Mouse (Mus musculus): ENCODE measurements around the gene 1110051M20Rik. TPM values are rescaled to one million over a fixed set of nuclear protein-coding genes. Genes with fewer than 3 reads are reported as not detected.

Gene 1110051M20Rik
- polyA plus RNA-seq, 1 experiment from 2014 or later, result 46.3 TPM

- H3K36me3 ChIP-seq (ENCODE audit: control insufficient read depth, insufficient read depth, low read length), result no peaks in the 10 kb centered on the region
- no peak overlapping the region for H3K4me3 ChIP-seq (ENCODE audit: control insufficient read depth in 1 of 2, insufficient read depth in 1 of 2, low read depth in 1 of 2, low read length in 2 of 2)
- H3K9me3 ChIP-seq (ENCODE audit: control insufficient read depth, low read length), result peaks cover 7% of the 10 kb centered on the region; the same call in 1 of the 2 replicates
- no peak overlapping the region for H3K4me2 ChIP-seq (ENCODE audit: low read length)
- H3K27me3 ChIP-seq (ENCODE audit: control insufficient read depth, insufficient read depth, low read length), result no peaks in the 10 kb centered on the region
- no peak overlapping the region for H3K27ac ChIP-seq (replicated peaks in 1 of 2; ENCODE audit: control insufficient read depth in 1 of 2, insufficient read depth in 1 of 2, low read depth in 2 of 2, low read length in 2 of 2)
- no peak for ATAC-seq (ENCODE audit: insufficient number of reproducible peaks, insufficient read depth, low FRiP score, low read depth)
- H3K9ac ChIP-seq (ENCODE audit: low read length), result no peak overlapping the region
- no peaks in the 10 kb centered on the region for H3K4me1 ChIP-seq (ENCODE audit: control insufficient read depth in 2 of 2, insufficient read depth in 2 of 2, low read length in 2 of 2)
- 79% methylated on average over 2 of the region's 2 CpGs for WGBS
These were observed 74.2 kb downstream of the 1110051M20Rik start for GRCm38 (mm10) chr2:91370314-91370713.

GRCm38 (mm10) chr2:91363272-91363671 lies 81.2 kb downstream of the 1110051M20Rik start:
- H3K27me3 ChIP-seq (ENCODE audit: control insufficient read depth, insufficient read depth, low read length), result no peaks in the 10 kb centered on the region
- H3K4me2 ChIP-seq (ENCODE audit: low read length), result no peak overlapping the region
- no peak overlapping the region for H3K9ac ChIP-seq (ENCODE audit: low read length)
- WGBS, result 95% methylated on average over 2 of the region's 2 CpGs
- peaks cover 5 to 8% of the 10 kb centered on the region in 2 experiments; a peak in 3 of 4 replicates for H3K4me1 ChIP-seq (ENCODE audit: control insufficient read depth in 2 of 2, insufficient read depth in 2 of 2, low read length in 2 of 2)
- H3K27ac ChIP-seq (replicated peaks in 1 of 2; ENCODE audit: control insufficient read depth in 1 of 2, insufficient read depth in 1 of 2, low read depth in 2 of 2, low read length in 2 of 2), result no peak overlapping the region
- H3K4me3 ChIP-seq (ENCODE audit: control insufficient read depth in 1 of 2, insufficient read depth in 1 of 2, low read depth in 1 of 2, low read length in 2 of 2), result no peak overlapping the region
- no peak for ATAC-seq (ENCODE audit: insufficient number of reproducible peaks, insufficient read depth, low FRiP score, low read depth)
- H3K9me3 ChIP-seq (ENCODE audit: control insufficient read depth, low read length), result peaks cover 7% of the 10 kb centered on the region; the same call in 1 of the 2 replicates
- no peaks in the 10 kb centered on the region for H3K36me3 ChIP-seq (ENCODE audit: control insufficient read depth, insufficient read depth, low read length)

GRCm38 (mm10) chr2:91361068-91361528 lies 83.4 kb downstream of the 1110051M20Rik start:
- peaks cover 5 to 8% of the 10 kb centered on the region in 2 experiments; a peak in 3 of 4 replicates for H3K4me1 ChIP-seq (ENCODE audit: control insufficient read depth in 2 of 2, insufficient read depth in 2 of 2, low read length in 2 of 2)
- 0 out of 2 replicates have a peak overlapping the region, but pooled peaks have one; percentile 16 for H3K9ac ChIP-seq (ENCODE audit: low read length)
- no peak overlapping the region for H3K27ac ChIP-seq (replicated peaks in 1 of 2; ENCODE audit: control insufficient read depth in 1 of 2, insufficient read depth in 1 of 2, low read depth in 2 of 2, low read length in 2 of 2)
- no peaks in the 10 kb centered on the region for H3K27me3 ChIP-seq (ENCODE audit: control insufficient read depth, insufficient read depth, low read length)
- ATAC-seq (ENCODE audit: insufficient number of reproducible peaks, insufficient read depth, low FRiP score, low read depth), result no peak
- 0 out of 2 replicates have a peak overlapping the region, but pooled peaks have one; percentile 11 for H3K4me2 ChIP-seq (ENCODE audit: low read length)
- 17% methylated on average over 4 of the region's 4 CpGs for WGBS
- H3K9me3 ChIP-seq (ENCODE audit: control insufficient read depth, low read length), result no peaks in the 10 kb centered on the region
- no peak overlapping the region for H3K4me3 ChIP-seq (ENCODE audit: control insufficient read depth in 1 of 2, insufficient read depth in 1 of 2, low read depth in 1 of 2, low read length in 2 of 2)
- no peaks in the 10 kb centered on the region for H3K36me3 ChIP-seq (ENCODE audit: control insufficient read depth, insufficient read depth, low read length)

- Histone ChIP-seq H3K4me2 (ENCODE audit: low read length) (no peak overlapping the region), H3K36me3 (ENCODE audit: control insufficient read depth, insufficient read depth, low read length) (no peaks in the 10 kb centered on the region), H3K4me1 (ENCODE audit: control insufficient read depth in 2 of 2, insufficient read depth in 2 of 2, low read length in 2 of 2) (peaks cover 2 to 3% of the 10 kb centered on the region in 2 experiments; a peak in 3 of 4 replicates), H3K9ac (ENCODE audit: low read length) (no peak overlapping the region), H3K4me3 (ENCODE audit: control insufficient read depth in 1 of 2, insufficient read depth in 1 of 2, low read depth in 1 of 2, low read length in 2 of 2) (no peak overlapping the region), H3K27me3 (ENCODE audit: control insufficient read depth, insufficient read depth, low read length) (no peaks in the 10 kb centered on the region), H3K27ac (replicated peaks in 1 of 2; ENCODE audit: control insufficient read depth in 1 of 2, insufficient read depth in 1 of 2, low read depth in 2 of 2, low read length in 2 of 2) (no peak overlapping the region), H3K9me3 (ENCODE audit: control insufficient read depth, low read length) (no peaks in the 10 kb centered on the region)
- ATAC-seq (ENCODE audit: insufficient number of reproducible peaks, insufficient read depth, low FRiP score, low read depth), result no peak
- WGBS, result 77% methylated on average over 3 of the region's 3 CpGs
These were observed 88.7 kb downstream of the 1110051M20Rik start for GRCm38 (mm10) chr2:91355767-91356166.

GRCm38 (mm10) chr2:91354727-91355403 lies 89.6 kb downstream of the 1110051M20Rik start:
- H3K27ac ChIP-seq (replicated peaks in 1 of 2; ENCODE audit: control insufficient read depth in 1 of 2, insufficient read depth in 1 of 2, low read depth in 2 of 2, low read length in 2 of 2), result no peak overlapping the region
- no peak overlapping the region for H3K9ac ChIP-seq (ENCODE audit: low read length)
- no peaks in the 10 kb centered on the region for H3K27me3 ChIP-seq (ENCODE audit: control insufficient read depth, insufficient read depth, low read length)
- 49% methylated on average over 6 of the region's 6 CpGs for WGBS
- H3K4me1 ChIP-seq (ENCODE audit: control insufficient read depth in 2 of 2, insufficient read depth in 2 of 2, low read length in 2 of 2), result peaks cover 0 to 2% of the 10 kb centered on the region in 2 experiments; a peak in 1 of 4 replicates
- H3K4me2 ChIP-seq (ENCODE audit: low read length), result no peak overlapping the region
- ATAC-seq (ENCODE audit: insufficient number of reproducible peaks, insufficient read depth, low FRiP score, low read depth), result no peak
- no peaks in the 10 kb centered on the region for H3K36me3 ChIP-seq (ENCODE audit: control insufficient read depth, insufficient read depth, low read length)
- H3K4me3 ChIP-seq (ENCODE audit: control insufficient read depth in 1 of 2, insufficient read depth in 1 of 2, low read depth in 1 of 2, low read length in 2 of 2), result no peak overlapping the region
- H3K9me3 ChIP-seq (ENCODE audit: control insufficient read depth, low read length), result no peaks in the 10 kb centered on the region

GRCm38 (mm10) chr2:91353854-91354253 lies 90.7 kb downstream of the 1110051M20Rik start:
- peaks cover 0 to 2% of the 10 kb centered on the region in 2 experiments; a peak in 1 of 4 replicates for H3K4me1 ChIP-seq (ENCODE audit: control insufficient read depth in 2 of 2, insufficient read depth in 2 of 2, low read length in 2 of 2)
- no peaks in the 10 kb centered on the region for H3K27me3 ChIP-seq (ENCODE audit: control insufficient read depth, insufficient read depth, low read length)
- ATAC-seq (ENCODE audit: insufficient number of reproducible peaks, insufficient read depth, low FRiP score, low read depth), result no peak
- WGBS, result 32% methylated on average over 3 of the region's 3 CpGs
- no peak overlapping the region for H3K27ac ChIP-seq (replicated peaks in 1 of 2; ENCODE audit: control insufficient read depth in 1 of 2, insufficient read depth in 1 of 2, low read depth in 2 of 2, low read length in 2 of 2)
- no peak overlapping the region for H3K4me2 ChIP-seq (ENCODE audit: low read length)
- H3K4me3 ChIP-seq (ENCODE audit: control insufficient read depth in 1 of 2, insufficient read depth in 1 of 2, low read depth in 1 of 2, low read length in 2 of 2), result no peak overlapping the region
- H3K36me3 ChIP-seq (ENCODE audit: control insufficient read depth, insufficient read depth, low read length), result no peaks in the 10 kb centered on the region
- no peaks in the 10 kb centered on the region for H3K9me3 ChIP-seq (ENCODE audit: control insufficient read depth, low read length)
- no peak overlapping the region for H3K9ac ChIP-seq (ENCODE audit: low read length)

- ATAC-seq (ENCODE audit: insufficient number of reproducible peaks, insufficient read depth, low FRiP score, low read depth), result no peak
- no peaks in the 10 kb centered on the region for H3K36me3 ChIP-seq (ENCODE audit: control insufficient read depth, insufficient read depth, low read length)
- no peak overlapping the region for H3K4me3 ChIP-seq (ENCODE audit: control insufficient read depth in 1 of 2, insufficient read depth in 1 of 2, low read depth in 1 of 2, low read length in 2 of 2)
- no peaks in the 10 kb centered on the region for H3K9me3 ChIP-seq (ENCODE audit: control insufficient read depth, low read length)
- no peaks in the 10 kb centered on the region for H3K27me3 ChIP-seq (ENCODE audit: control insufficient read depth, insufficient read depth, low read length)
- no peak overlapping the region for H3K4me2 ChIP-seq (ENCODE audit: low read length)
- no peak overlapping the region for H3K27ac ChIP-seq (replicated peaks in 1 of 2; ENCODE audit: control insufficient read depth in 1 of 2, insufficient read depth in 1 of 2, low read depth in 2 of 2, low read length in 2 of 2)
- peaks cover 0 to 2% of the 10 kb centered on the region in 2 experiments; a peak in 1 of 4 replicates for H3K4me1 ChIP-seq (ENCODE audit: control insufficient read depth in 2 of 2, insufficient read depth in 2 of 2, low read length in 2 of 2)
- H3K9ac ChIP-seq (ENCODE audit: low read length), result no peak overlapping the region
These were observed 92.7 kb downstream of the 1110051M20Rik start for GRCm38 (mm10) chr2:91351841-91352240.
